Mouse (Mus musculus) midbrain, embryonic 13.5 days (tissue): ENCODE results near the gene Vdr. TPM values are rescaled to one million over a fixed set of nuclear protein-coding genes. Genes with fewer than 3 reads are reported as not detected.

Experiments
- ATAC-seq: fragments of 200-750 bp; cut with Nextera tagmentation; 2 replicates; pipeline ENCODE4 v1.8.0; 2017; ENCODE audit warnings: mild to moderate bottlenecking, moderate TSS enrichment, moderate library complexity
- H3K27ac ChIP-seq: fragments of 300-500 bp; sonication (generic); 2 replicates; pipeline ENCODE4 v1.5.1; 2015; ENCODE audit warnings: inconsistent platforms, mild to moderate bottlenecking, moderate library complexity
- H3K27me3 ChIP-seq: fragments of 300-500 bp; sonication (generic); 2 replicates; pipeline ENCODE4 v1.6.1; 2015; ENCODE audit warnings: mild to moderate bottlenecking, inconsistent platforms
- H3K36me3 ChIP-seq: fragments of 300-500 bp; sonication (generic); 2 replicates; pipeline ENCODE4 v1.6.1; 2015; ENCODE audit warnings: mild to moderate bottlenecking, inconsistent platforms
- H3K4me1 ChIP-seq: fragments of 300-500 bp; sonication (generic); replicated peaks from 2 replicates; pipeline ENCODE4 v1.6.1; 2015; ENCODE audit warnings: inconsistent platforms
- H3K4me2 ChIP-seq: fragments of 300-500 bp; sonication (generic); replicated peaks from 2 replicates; pipeline ENCODE4 v1.6.1; 2015; ENCODE audit warnings: moderate library complexity, mild to moderate bottlenecking, inconsistent platforms
- H3K4me3 ChIP-seq: fragments of 300-500 bp; sonication (generic); replicated peaks from 2 replicates; pipeline ENCODE4 v1.5.1; 2015; ENCODE audit warnings: mild to moderate bottlenecking, inconsistent platforms
- H3K9ac ChIP-seq: fragments of 300-500 bp; sonication (generic); replicated peaks from 2 replicates; pipeline ENCODE4 v1.6.1; 2015; ENCODE audit warnings: mild to moderate bottlenecking, inconsistent platforms
- H3K9me3 ChIP-seq: fragments of 300-500 bp; sonication (generic); 2 replicates; pipeline ENCODE4 v1.6.1; 2016; ENCODE audit warnings: mild to moderate bottlenecking, inconsistent platforms
- WGBS: fragments of 180-500 bp; shearing (Covaris S2); methylation state at CpG from one replicate; pipeline ENCODE4 v1.1.7; 2015; 5-methylcytosine and 5-hydroxymethylcytosine counted together
- polyA plus RNA-seq: library from polyadenylated mRNA; unstranded; fragments of >200 nt; fragmentation: Nextera tagmentation; extraction: Ambion mirVana; gene quantifications from 2 replicates; pipeline ENCODE4 v1.2.1, GENCODE M21; 2015

Gene Vdr
- polyA plus RNA-seq, 1 experiment from 2014 or later: not detected

DNA sequence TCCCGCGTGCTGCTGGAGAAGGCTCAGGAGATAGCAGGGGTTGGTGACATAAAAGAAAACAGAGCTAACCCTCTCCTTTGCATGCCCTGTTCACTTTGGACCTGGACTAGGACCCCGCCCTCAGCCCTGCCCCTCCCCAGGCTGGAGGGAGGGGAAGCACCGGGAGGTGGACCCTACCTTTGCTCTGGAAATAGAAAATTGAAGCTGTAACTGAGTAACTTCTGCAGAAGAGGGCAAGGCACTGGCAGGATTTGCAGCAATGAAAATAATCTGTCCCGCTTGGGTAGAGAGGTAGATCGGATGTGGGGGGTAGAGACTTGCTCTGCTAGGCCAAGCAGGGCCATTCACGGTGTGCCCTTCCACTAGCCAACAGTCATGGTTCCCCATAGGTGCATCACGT lies 32.9 kb upstream of the Vdr start:
- Histone ChIP-seq H3K9ac (no peak overlapping the region), H3K4me3 (no peak overlapping the region), H3K27ac (no peak overlapping the region), H3K4me2 (no peak overlapping the region), H3K27me3 (no peaks in the 10 kb centered on the region), H3K36me3 (no peaks in the 10 kb centered on the region), H3K9me3 (no peaks in the 10 kb centered on the region), H3K4me1 (no peaks in the 10 kb centered on the region)
- no peak for ATAC-seq
- WGBS: 89% methylated on average over 8 of the region's 8 CpGs

DNA sequence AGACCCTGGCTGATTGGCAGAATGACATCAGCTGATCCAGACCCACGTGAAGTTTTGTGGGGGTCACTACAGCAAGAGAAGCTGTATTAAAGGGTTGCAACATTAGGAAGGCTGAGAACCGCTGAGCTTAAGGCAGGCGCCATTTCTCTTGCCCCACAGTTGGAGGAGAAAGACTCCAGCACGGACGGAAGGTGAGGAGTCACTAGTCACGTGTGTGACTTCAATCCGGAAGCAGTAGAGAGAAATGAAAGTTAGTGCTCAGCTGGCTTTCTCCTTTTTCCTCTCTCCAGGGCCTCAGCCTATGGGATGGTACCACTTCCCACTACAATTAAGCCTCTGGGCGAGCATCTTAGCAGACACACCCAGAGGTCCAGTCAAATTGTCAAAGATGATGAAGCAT lies 32.1 kb upstream of the Vdr start:
- Histone ChIP-seq H3K4me3 (no peak overlapping the region), H3K27ac (no peak overlapping the region), H3K36me3 (no peaks in the 10 kb centered on the region), H3K27me3 (no peaks in the 10 kb centered on the region), H3K4me1 (no peaks in the 10 kb centered on the region), H3K9ac (no peak overlapping the region), H3K9me3 (no peaks in the 10 kb centered on the region), H3K4me2 (no peak overlapping the region)
- 89% methylated on average over 8 of the region's 8 CpGs for WGBS
- ATAC-seq: no peak

DNA sequence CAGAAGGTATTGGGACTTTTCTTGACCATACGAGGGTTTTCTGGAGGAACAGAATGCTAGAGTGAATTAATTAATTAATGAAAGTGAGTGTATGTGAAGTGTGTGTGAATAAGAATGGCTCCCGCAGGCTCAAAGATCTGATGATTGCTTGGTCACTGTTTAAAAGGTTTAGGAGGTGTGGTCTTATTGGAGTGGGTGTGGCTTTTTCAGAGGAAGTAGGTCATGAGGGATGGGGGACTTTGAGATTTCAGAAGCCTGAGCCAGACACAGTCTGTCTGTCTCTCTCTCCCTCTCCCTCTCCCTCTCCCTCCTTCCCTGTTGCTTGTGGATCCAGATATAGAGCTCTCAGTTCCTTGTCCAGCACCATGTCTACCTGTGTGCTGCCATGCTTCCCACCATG lies 30.9 kb upstream of the Vdr start:
- no peak for ATAC-seq
- H3K4me3 ChIP-seq: no peak overlapping the region
- WGBS: 93% methylated on average over 2 of the region's 2 CpGs

DNA sequence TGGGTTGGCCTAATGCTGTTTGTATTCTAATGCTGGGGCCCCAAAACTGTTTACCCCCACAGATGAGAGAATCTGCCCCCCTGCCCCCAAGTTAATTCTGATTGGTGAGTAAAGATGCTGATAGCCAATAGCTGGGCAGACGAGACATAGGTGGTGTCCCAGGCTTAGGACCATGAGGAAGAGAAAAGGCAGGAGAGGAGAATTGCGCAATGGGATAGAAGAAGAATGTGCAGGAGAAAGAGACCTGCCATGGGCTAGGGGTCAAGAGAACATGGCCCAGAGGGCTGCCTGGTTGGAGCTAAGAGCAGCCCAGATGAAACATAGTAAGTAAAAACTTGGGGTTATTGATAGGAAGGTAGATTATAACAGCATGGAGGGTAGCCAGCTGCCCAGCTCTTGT lies 29.7 kb upstream of the Vdr start:
- Histone ChIP-seq H3K27ac (no peak overlapping the region), H3K9me3 (no peaks in the 10 kb centered on the region), H3K4me1 (no peaks in the 10 kb centered on the region), H3K4me2 (no peak overlapping the region), H3K9ac (no peak overlapping the region), H3K36me3 (no peaks in the 10 kb centered on the region), H3K4me3 (no peak overlapping the region), H3K27me3 (no peaks in the 10 kb centered on the region)
- ATAC-seq: no peak
- 86% methylated on average over 2 of the region's 2 CpGs for WGBS

More for the DNA sequence above, 30.9 kb upstream of the Vdr start:
- H3K27me3 ChIP-seq: no peaks in the 10 kb centered on the region
- no peak overlapping the region for H3K27ac ChIP-seq
- no peak overlapping the region for H3K9ac ChIP-seq
- no peaks in the 10 kb centered on the region for H3K4me1 ChIP-seq
- H3K36me3 ChIP-seq: no peaks in the 10 kb centered on the region
- H3K9me3 ChIP-seq: no peaks in the 10 kb centered on the region
- no peak overlapping the region for H3K4me2 ChIP-seq

DNA sequence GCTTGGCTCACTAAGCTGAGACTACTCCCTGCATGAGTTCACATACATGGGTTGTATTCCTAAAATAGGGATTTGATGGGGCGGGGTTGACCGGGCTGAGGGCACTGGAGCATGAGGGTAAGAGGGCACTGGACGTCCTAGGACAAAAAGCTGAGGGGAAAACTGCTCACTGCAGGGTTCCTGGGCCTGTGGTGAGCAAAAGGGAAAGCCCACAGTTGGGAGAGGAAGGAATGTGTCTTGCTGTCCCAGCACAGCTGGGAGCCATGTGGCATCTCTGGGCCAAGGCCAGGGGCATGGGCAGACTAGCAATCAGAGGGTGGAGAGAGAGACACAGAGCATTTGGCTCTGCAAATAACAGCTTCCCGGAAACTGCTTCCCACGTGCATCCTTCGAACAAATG lies 28.1 kb upstream of the Vdr start:
- Histone ChIP-seq H3K4me3 (no peak overlapping the region), H3K4me1 (no peaks in the 10 kb centered on the region), H3K4me2 (no peak overlapping the region), H3K27ac (no peak overlapping the region), H3K9me3 (no peaks in the 10 kb centered on the region), H3K27me3 (no peaks in the 10 kb centered on the region), H3K36me3 (no peaks in the 10 kb centered on the region), H3K9ac (no peak overlapping the region)
- ATAC-seq: no peak
- WGBS: 50% methylated on average over 6 of the region's 6 CpGs

DNA sequence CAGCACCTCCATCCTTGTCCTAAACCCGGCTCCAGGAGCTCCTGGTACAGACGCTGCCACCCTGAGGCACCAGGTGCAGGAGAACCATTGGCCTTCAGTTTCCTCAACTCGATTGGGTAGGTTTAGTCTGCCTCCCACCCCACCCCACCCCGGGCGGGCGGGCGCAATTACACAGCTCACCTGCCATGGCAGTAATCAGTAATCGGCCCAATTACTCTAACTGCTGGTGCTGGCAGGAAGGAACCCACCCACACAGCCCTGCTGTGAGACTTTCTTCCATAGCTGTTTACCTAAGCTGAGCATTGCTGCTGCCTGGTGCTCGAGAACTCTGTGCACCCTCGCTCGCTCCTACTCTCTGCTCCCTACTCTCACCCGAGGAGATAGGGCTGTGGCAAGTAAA lies 22.0 kb upstream of the Vdr start:
- H3K27me3 ChIP-seq: no peaks in the 10 kb centered on the region
- H3K4me1 ChIP-seq: no peaks in the 10 kb centered on the region
- H3K4me2 ChIP-seq: no peak overlapping the region
- no peak for ATAC-seq
- H3K36me3 ChIP-seq: no peaks in the 10 kb centered on the region
- H3K9me3 ChIP-seq: no peaks in the 10 kb centered on the region
- no peak overlapping the region for H3K27ac ChIP-seq
- H3K9ac ChIP-seq: no peak overlapping the region
- no peak overlapping the region for H3K4me3 ChIP-seq
- WGBS: 93% methylated on average over 12 of the region's 12 CpGs

DNA sequence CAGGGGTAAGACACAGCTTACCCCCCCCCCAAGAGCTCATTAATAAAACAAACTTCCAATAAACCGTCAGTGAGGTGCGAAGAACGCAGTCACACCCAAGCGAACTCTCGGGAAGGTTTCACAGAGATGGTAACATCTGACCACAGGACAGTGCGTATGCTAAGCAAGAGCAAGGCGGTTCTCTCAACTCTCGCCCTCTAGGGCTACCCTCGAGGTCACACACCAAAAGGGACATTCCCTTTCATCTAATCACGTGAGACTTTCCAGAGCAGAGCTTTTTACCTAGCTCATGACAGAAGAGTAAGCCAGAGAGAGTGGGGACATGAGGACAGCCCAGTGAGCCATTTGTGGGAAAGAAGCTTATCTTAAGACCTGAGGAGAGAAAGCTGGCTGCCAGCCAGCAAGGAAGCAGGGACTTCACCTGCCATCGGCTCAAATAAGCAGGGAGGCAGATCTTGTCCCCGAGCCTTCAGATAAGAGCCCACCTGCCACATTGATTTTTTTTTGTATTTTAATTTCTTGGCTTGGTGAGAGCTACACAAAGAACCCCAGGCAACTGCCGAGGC lies 18.9 kb upstream of the Vdr start:
- Histone ChIP-seq H3K36me3 (no peaks in the 10 kb centered on the region), H3K27me3 (no peaks in the 10 kb centered on the region), H3K27ac (no peak overlapping the region), H3K4me3 (no peak overlapping the region), H3K4me1 (no peaks in the 10 kb centered on the region), H3K9me3 (no peaks in the 10 kb centered on the region), H3K4me2 (no peak overlapping the region), H3K9ac (no peak overlapping the region)
- 64% methylated on average over 13 of the region's 13 CpGs for WGBS
- no peak for ATAC-seq

DNA sequence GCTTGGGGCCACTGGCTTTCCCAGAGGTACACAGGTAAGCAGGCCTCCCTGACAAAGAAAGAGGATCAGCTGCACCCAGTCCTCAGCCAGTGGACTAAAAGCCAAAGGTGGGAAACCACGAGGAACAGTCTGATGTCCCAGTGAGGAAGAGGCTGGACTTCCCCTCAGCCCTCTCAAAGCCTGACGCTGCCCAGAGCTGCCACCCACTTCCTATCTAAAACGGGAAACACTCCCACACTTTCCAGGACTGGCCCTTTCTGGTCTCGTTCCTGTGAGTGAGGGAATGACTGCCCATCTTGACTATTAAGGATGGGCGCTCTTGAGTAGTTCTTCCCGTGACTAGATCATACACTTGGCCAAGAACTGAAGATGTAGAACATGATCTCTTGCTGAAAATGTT lies 17.4 kb upstream of the Vdr start:
- Histone ChIP-seq H3K4me3 (no peak overlapping the region), H3K27ac (no peak overlapping the region), H3K9me3 (no peaks in the 10 kb centered on the region), H3K36me3 (no peaks in the 10 kb centered on the region), H3K4me1 (no peaks in the 10 kb centered on the region), H3K9ac (no peak overlapping the region), H3K27me3 (no peaks in the 10 kb centered on the region), H3K4me2 (no peak overlapping the region)
- ATAC-seq: no peak
- WGBS: 88% methylated on average over 6 of the region's 6 CpGs

DNA sequence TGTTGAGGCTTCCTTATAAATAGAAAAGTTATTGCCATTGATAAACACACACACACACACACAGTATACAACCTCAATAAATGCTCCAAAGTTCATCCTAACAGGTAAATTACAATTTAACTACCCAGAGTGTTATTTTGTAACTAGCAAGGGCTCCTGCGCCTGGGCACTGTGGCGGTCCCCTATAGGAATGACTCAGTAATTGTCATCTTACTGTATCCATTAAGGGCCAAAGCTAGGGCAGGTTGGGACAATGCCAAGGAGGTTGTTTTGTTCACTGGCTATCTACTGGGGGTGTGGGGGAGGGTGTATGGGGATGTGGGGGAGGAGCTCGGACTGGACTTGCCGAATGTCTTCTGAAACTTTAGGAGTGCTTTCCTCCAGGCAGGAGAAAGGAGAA lies 16.6 kb upstream of the Vdr start:
- Histone ChIP-seq H3K4me1 (no peaks in the 10 kb centered on the region), H3K4me2 (no peak overlapping the region), H3K27ac (no peak overlapping the region), H3K9ac (no peak overlapping the region), H3K4me3 (no peak overlapping the region), H3K36me3 (no peaks in the 10 kb centered on the region), H3K9me3 (no peaks in the 10 kb centered on the region), H3K27me3 (no peaks in the 10 kb centered on the region)
- WGBS: 79% methylated on average over 4 of the region's 4 CpGs
- no peak for ATAC-seq

DNA sequence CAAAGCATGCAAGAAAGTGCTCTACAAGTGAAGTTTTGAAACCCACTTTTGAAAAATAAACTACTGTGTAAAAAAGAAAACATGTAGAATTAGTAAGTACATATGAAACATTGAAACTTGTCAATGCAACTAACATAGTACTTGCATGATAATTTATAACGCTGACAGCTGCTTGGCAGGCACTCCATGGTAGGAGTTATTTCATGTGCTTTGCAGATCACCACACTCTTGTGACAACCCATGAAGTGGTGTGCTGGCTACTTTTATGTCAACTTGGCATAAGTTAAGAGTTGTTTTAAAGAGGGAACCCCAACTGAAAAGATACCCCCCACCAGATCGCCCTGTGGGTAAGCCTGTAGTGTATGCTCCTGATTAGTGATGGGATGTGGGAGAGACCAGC lies 12.0 kb upstream of the Vdr start:
- no peaks in the 10 kb centered on the region for H3K27me3 ChIP-seq
- no peak overlapping the region for H3K9ac ChIP-seq
- no peak overlapping the region for H3K27ac ChIP-seq
- no peak overlapping the region for H3K4me3 ChIP-seq
- no peak overlapping the region for H3K4me2 ChIP-seq
- 87% methylated on average over 2 of the region's 2 CpGs for WGBS
- H3K9me3 ChIP-seq: no peaks in the 10 kb centered on the region
- no peaks in the 10 kb centered on the region for H3K4me1 ChIP-seq
- ATAC-seq: no peak
- no peaks in the 10 kb centered on the region for H3K36me3 ChIP-seq

DNA sequence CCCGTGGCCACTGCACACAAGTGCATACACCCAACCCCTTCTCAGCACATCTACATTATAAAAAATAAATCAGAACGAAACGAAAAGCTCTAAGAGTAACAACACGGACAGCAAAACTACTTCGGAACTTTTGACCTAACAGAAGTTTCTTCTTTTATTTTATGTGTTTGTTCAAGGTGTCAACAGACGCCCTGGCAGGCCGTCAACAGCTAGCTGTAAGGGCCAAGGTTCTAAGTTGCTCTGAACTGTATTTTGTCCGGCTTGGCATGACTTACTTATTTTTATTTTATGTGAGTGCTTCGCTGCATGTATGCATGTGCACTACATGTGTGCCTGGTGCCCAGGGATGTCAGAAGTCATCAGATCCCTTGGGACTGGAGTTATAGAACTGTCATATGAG lies 11.4 kb upstream of the Vdr start:
- H3K36me3 ChIP-seq: no peaks in the 10 kb centered on the region
- H3K4me2 ChIP-seq: no peak overlapping the region
- ATAC-seq: no peak
- no peaks in the 10 kb centered on the region for H3K27me3 ChIP-seq
- no peaks in the 10 kb centered on the region for H3K9me3 ChIP-seq
- no peaks in the 10 kb centered on the region for H3K4me1 ChIP-seq
- no peak overlapping the region for H3K4me3 ChIP-seq
- no peak overlapping the region for H3K9ac ChIP-seq
- 94% methylated on average over 9 of the region's 9 CpGs for whole genome bisulfite sequencing
- no peak overlapping the region for H3K27ac ChIP-seq

DNA sequence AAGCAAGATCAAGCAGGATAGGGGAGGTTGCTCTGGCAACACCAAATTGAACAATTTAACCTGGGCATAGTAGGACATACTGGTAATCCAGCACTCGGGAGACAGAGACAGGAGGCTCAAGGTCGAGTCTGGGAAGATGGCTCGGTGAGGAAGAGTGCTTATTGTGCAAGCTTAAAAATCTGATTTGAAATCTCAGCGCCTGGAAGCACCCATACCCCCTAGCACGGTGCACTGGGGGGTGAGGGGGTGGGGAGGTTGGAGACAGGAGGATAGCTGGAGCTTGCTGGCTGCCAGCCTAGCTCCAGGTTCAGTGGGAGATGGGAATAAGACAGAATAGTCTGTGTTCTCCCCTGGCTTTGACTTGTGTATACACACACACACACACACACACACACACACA lies 9.9 kb upstream of the Vdr start:
- no peak for ATAC-seq
- H3K4me2 ChIP-seq: no peak overlapping the region
- no peaks in the 10 kb centered on the region for H3K27me3 ChIP-seq
- H3K4me3 ChIP-seq: no peak overlapping the region
- H3K36me3 ChIP-seq: no peaks in the 10 kb centered on the region
- H3K9ac ChIP-seq: no peak overlapping the region
- 74% methylated on average over 5 of the region's 5 CpGs for WGBS
- no peaks in the 10 kb centered on the region for H3K4me1 ChIP-seq
- H3K9me3 ChIP-seq: no peaks in the 10 kb centered on the region
- H3K27ac ChIP-seq: no peak overlapping the region

DNA sequence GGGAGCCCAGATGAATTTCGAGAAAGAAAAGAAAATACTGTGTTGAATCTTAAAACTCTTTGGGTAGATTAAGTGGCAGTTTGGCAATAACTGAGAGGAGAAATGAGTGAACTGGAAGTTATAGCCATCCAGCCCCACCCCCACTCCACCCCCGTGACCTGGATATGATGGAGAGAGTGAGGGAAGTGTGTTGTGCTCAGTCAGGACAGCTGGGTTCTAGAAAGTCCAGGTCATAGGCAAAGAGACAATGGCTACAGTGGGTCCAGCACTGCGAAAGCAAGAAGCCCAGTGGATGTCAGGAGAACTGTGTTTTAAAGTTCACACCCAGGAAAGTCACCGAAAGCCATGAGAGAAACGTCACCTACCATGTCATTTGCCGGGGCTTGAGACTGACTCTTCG lies 8.8 kb upstream of the Vdr start:
- 90% methylated on average over 7 of the region's 7 CpGs for WGBS
- no peak for ATAC-seq
- H3K36me3 ChIP-seq: no peaks in the 10 kb centered on the region
- H3K9me3 ChIP-seq: no peaks in the 10 kb centered on the region
- no peaks in the 10 kb centered on the region for H3K27me3 ChIP-seq
- H3K27ac ChIP-seq: no peak overlapping the region
- no peak overlapping the region for H3K4me2 ChIP-seq
- H3K4me1 ChIP-seq: peaks cover 7% of the 10 kb centered on the region
- no peak overlapping the region for H3K4me3 ChIP-seq
- no peak overlapping the region for H3K9ac ChIP-seq
